Mouse (Mus musculus): ENCODE data around the gene Dnase1l2. TPM values are rescaled to one million over a fixed set of nuclear protein-coding genes. Genes with fewer than 3 reads are reported as not detected.

Dnase1l2 gene
- polyA plus RNA-seq, 1 experiment from 2014 or later: 1.5 TPM

GRCm38 (mm10) chr17:24480201-24480826, 37.4 kb upstream of the Dnase1l2 start:
- no peak for ATAC-seq
- Histone ChIP-seq H3K9me3 (ENCODE audit: control insufficient read depth, low read length) (no peaks in the 10 kb centered on the region), H3K4me3 (ENCODE audit: low read length) (no peak overlapping the region), H3K9ac (ENCODE audit: low read depth, low read length) (no peak overlapping the region; the same call in 1 of the 2 replicates), H3K27ac (ENCODE audit: low read length) (peak overlapping the region; percentile 54; the same call in 1 of the 2 replicates), H3K27me3 (replicated peaks; ENCODE audit: control insufficient read depth, insufficient read depth, low read length) (0 out of 2 replicates have a peak, but pooled peaks cover 2% of the 10 kb centered on the region), H3K36me3 (ENCODE audit: control insufficient read depth, insufficient read depth, low read length) (peaks cover 17% of the 10 kb centered on the region), H3K4me1 (ENCODE audit: control insufficient read depth, insufficient read depth, low read length) (peaks cover 16% of the 10 kb centered on the region), H3K4me2 (ENCODE audit: low read depth, low read length) (0 out of 2 replicates have a peak overlapping the region, but pooled peaks have one; percentile 12)
- 49% methylated on average over 3 of the region's 3 CpGs for WGBS

DNA sequence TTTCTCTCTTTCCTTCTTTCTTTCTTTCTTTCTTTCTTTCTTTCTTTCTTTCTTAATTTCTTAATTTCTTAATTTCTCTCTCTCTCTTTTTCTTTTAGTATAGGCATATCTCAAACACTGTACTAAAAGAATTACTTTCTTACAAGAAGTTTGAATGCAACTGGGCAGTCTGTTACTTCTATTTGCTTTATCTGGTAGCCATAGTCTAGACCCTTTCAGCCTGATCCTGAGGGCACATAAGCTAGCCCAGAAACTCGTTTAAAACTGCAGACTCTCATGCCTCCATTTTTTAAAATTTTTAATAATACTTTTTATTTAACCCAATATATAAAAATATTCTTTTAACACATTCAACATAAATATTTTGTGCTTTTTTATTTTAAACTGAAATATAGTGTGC, 36.5 kb upstream of the Dnase1l2 start:
- 24% methylated on average over 1 of the region's 1 CpGs for WGBS

DNA sequence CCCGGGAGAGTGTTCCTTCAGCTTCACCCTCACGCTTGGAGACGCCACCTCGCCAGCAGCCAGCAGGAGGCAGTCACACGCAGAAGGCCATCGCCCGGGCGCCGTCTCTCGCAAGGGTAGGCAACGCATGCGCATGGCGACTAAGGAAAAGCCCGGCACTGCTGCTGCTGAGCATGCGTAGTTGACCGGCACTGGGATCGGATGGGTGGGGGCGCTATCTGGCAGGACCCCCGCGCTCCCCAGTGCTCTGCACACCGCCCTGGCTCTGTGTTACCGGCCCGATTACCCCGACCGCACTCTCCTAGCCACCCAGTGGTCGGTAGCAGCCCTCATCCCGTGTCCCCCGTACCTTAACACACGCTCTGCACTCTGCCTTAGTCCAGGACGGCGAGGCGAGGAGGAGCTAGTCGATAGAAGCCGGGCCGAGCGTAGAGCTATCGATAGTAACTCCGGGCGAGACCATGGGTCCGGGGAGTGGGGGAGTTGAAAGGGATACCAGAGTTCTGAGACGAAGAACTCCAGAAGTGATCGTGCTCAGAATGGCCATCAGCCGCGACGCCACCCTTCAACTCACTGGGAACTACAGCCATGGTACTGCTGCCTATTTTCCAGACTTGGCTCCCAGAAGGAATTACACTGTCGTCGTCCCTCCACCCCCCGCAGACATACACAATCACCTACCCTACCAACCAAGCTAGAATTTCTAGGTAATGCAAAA, 35.9 kb upstream of the Dnase1l2 start, which contains the start of gene Mlst8:
Gene Mlst8 (minus strand): TSS at position 416 of the 718 bp plus-strand sequence.
- under 1% methylated on average over 48 of the region's 48 CpGs for WGBS
- Histone ChIP-seq H3K4me3 (ENCODE audit: low read length) (peak within 1 kb of the TSS; percentile 88), H3K27ac (ENCODE audit: low read length) (peak within 1 kb of the TSS; percentile 94), H3K4me1 (ENCODE audit: control insufficient read depth, insufficient read depth, low read length) (peaks cover 22% of the 10 kb centered on the region), H3K9ac (ENCODE audit: low read depth, low read length) (peak within 1 kb of the TSS; percentile 94), H3K9me3 (ENCODE audit: control insufficient read depth, low read length) (no peaks in the 10 kb centered on the region), H3K36me3 (ENCODE audit: control insufficient read depth, insufficient read depth, low read length) (peaks cover 26% of the 10 kb centered on the region), H3K27me3 (replicated peaks; ENCODE audit: control insufficient read depth, insufficient read depth, low read length) (no peaks in the 10 kb centered on the region), H3K4me2 (ENCODE audit: low read depth, low read length) (peak within 1 kb of the TSS; percentile 77)
- peak; percentile 93 for ATAC-seq

More for the DNA sequence above, 36.5 kb upstream of the Dnase1l2 start:
- Histone ChIP-seq H3K9ac (ENCODE audit: low read depth, low read length) (no peak overlapping the region), H3K27ac (ENCODE audit: low read length) (peak overlapping the region; percentile 45; the same call in 1 of the 2 replicates), H3K36me3 (ENCODE audit: control insufficient read depth, insufficient read depth, low read length) (peaks cover 21% of the 10 kb centered on the region), H3K4me1 (ENCODE audit: control insufficient read depth, insufficient read depth, low read length) (peaks cover 16% of the 10 kb centered on the region), H3K27me3 (replicated peaks; ENCODE audit: control insufficient read depth, insufficient read depth, low read length) (no peaks in the 10 kb centered on the region), H3K4me3 (ENCODE audit: low read length) (peak overlapping the region; percentile 88), H3K4me2 (ENCODE audit: low read depth, low read length) (peak overlapping the region; percentile 46), H3K9me3 (ENCODE audit: control insufficient read depth, low read length) (no peaks in the 10 kb centered on the region)
- no peak for ATAC-seq

GRCm38 (mm10) chr17:24477985-24478600, 35.2 kb upstream of the Dnase1l2 start:
- H3K9me3 ChIP-seq (ENCODE audit: control insufficient read depth, low read length): no peaks in the 10 kb centered on the region
- H3K9ac ChIP-seq (ENCODE audit: low read depth, low read length): peak overlapping the region; percentile 94
- peaks cover 28% of the 10 kb centered on the region for H3K4me1 ChIP-seq (ENCODE audit: control insufficient read depth, insufficient read depth, low read length)
- 31% methylated on average over 11 of the region's 11 CpGs for WGBS
- H3K36me3 ChIP-seq (ENCODE audit: control insufficient read depth, insufficient read depth, low read length): peaks cover 26% of the 10 kb centered on the region
- ATAC-seq: peak; percentile 43
- H3K27me3 ChIP-seq (replicated peaks; ENCODE audit: control insufficient read depth, insufficient read depth, low read length): no peaks in the 10 kb centered on the region
- peak overlapping the region; percentile 51; the same call in 1 of the 2 replicates for H3K27ac ChIP-seq (ENCODE audit: low read length)
- H3K4me2 ChIP-seq (ENCODE audit: low read depth, low read length): peak overlapping the region; percentile 77
- peak overlapping the region; percentile 88 for H3K4me3 ChIP-seq (ENCODE audit: low read length)

GRCm38 (mm10) chr17:24477053-24477984, 34.4 kb upstream of the Dnase1l2 start:
- 91% methylated on average over 20 of the region's 20 CpGs for WGBS
- H3K36me3 ChIP-seq (ENCODE audit: control insufficient read depth, insufficient read depth, low read length): peaks cover 26% of the 10 kb centered on the region
- no peak for ATAC-seq
- H3K4me3 ChIP-seq (ENCODE audit: low read length): peak overlapping the region; percentile 88; the same call in 1 of the 2 replicates
- H3K9me3 ChIP-seq (ENCODE audit: control insufficient read depth, low read length): no peaks in the 10 kb centered on the region
- peak overlapping the region; percentile 77 for H3K4me2 ChIP-seq (ENCODE audit: low read depth, low read length)
- no peaks in the 10 kb centered on the region for H3K27me3 ChIP-seq (replicated peaks; ENCODE audit: control insufficient read depth, insufficient read depth, low read length)
- peaks cover 33% of the 10 kb centered on the region for H3K4me1 ChIP-seq (ENCODE audit: control insufficient read depth, insufficient read depth, low read length)
- peak overlapping the region; percentile 51 for H3K27ac ChIP-seq (ENCODE audit: low read length)
- peak overlapping the region; percentile 94 for H3K9ac ChIP-seq (ENCODE audit: low read depth, low read length)

- no peak overlapping the region for H3K27ac ChIP-seq (ENCODE audit: low read length)
- WGBS: 94% methylated on average over 10 of the region's 10 CpGs
- peaks cover 26% of the 10 kb centered on the region for H3K36me3 ChIP-seq (ENCODE audit: control insufficient read depth, insufficient read depth, low read length)
- ATAC-seq: no peak
- no peaks in the 10 kb centered on the region for H3K27me3 ChIP-seq (replicated peaks; ENCODE audit: control insufficient read depth, insufficient read depth, low read length)
- no peak overlapping the region for H3K4me3 ChIP-seq (ENCODE audit: low read length)
- no peak overlapping the region for H3K4me2 ChIP-seq (ENCODE audit: low read depth, low read length)
- no peaks in the 10 kb centered on the region for H3K9me3 ChIP-seq (ENCODE audit: control insufficient read depth, low read length)
- H3K4me1 ChIP-seq (ENCODE audit: control insufficient read depth, insufficient read depth, low read length): peaks cover 44% of the 10 kb centered on the region
- H3K9ac ChIP-seq (ENCODE audit: low read depth, low read length): no peak overlapping the region
Observed at GRCm38 (mm10) chr17:24476022-24476776, 33.3 kb upstream of the Dnase1l2 start.

GRCm38 (mm10) chr17:24475586-24475985, 32.7 kb upstream of the Dnase1l2 start:
- Histone ChIP-seq H3K27ac (ENCODE audit: low read length) (no peak overlapping the region), H3K27me3 (replicated peaks; ENCODE audit: control insufficient read depth, insufficient read depth, low read length) (no peaks in the 10 kb centered on the region), H3K36me3 (ENCODE audit: control insufficient read depth, insufficient read depth, low read length) (peaks cover 26% of the 10 kb centered on the region), H3K4me1 (ENCODE audit: control insufficient read depth, insufficient read depth, low read length) (peaks cover 45% of the 10 kb centered on the region), H3K4me3 (ENCODE audit: low read length) (no peak overlapping the region), H3K9me3 (ENCODE audit: control insufficient read depth, low read length) (no peaks in the 10 kb centered on the region), H3K9ac (ENCODE audit: low read depth, low read length) (no peak overlapping the region), H3K4me2 (ENCODE audit: low read depth, low read length) (no peak overlapping the region)
- 93% methylated on average over 6 of the region's 6 CpGs for WGBS
- no peak for ATAC-seq

DNA sequence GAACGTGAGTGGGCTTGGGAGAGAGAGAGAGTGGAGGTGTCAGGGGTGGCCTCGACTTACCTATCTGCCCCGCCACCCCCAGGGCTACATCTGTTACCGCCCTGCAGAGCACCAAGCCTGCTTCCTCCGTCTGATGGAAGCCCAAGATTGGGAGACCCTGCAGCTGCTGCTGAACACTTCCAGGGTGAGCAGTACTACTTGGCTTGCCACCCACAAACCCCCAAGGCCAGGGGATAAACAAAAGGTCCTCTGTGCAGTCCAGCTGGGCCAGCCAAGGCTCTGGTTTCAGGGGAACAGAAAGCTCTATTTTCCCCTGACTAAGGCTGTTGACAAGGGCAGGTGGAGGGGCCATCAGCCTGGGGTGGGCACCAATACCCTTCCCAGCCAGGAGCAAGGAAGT, 31.7 kb upstream of the Dnase1l2 start:
- Histone ChIP-seq H3K27ac (ENCODE audit: low read length) (peak overlapping the region; percentile 95), H3K36me3 (ENCODE audit: control insufficient read depth, insufficient read depth, low read length) (peaks cover 26% of the 10 kb centered on the region), H3K4me1 (ENCODE audit: control insufficient read depth, insufficient read depth, low read length) (peaks cover 37% of the 10 kb centered on the region), H3K9ac (ENCODE audit: low read depth, low read length) (no peak overlapping the region), H3K9me3 (ENCODE audit: control insufficient read depth, low read length) (no peaks in the 10 kb centered on the region), H3K27me3 (replicated peaks; ENCODE audit: control insufficient read depth, insufficient read depth, low read length) (no peaks in the 10 kb centered on the region), H3K4me3 (ENCODE audit: low read length) (no peak overlapping the region), H3K4me2 (ENCODE audit: low read depth, low read length) (no peak overlapping the region)
- WGBS: 71% methylated on average over 5 of the region's 5 CpGs
- ATAC-seq: no peak
